Comparison of ENCODE assay signal across 8 mouse cellular contexts in genomic region chr17:35379369-35379728, GRCm38 (mm10). TPM values are rescaled to one million over a fixed set of nuclear protein-coding genes. Genes with fewer than 3 reads are reported as not detected.
DNase-seq lines count a peak whose midpoint lies in the region; ATAC-seq and TF ChIP-seq lines count a peak whose summit lies in the region.

Gene H2-Q4, plus strand, starts transcription at chr17:35379617.

- peak within 1 kb of the TSS; percentile 75 to 89 (median 88) for H3K4me3 ChIP-seq in CH12.LX (replicated peaks in 1 of 3; ENCODE audit: low read depth in 2 of 3, low read length in 2 of 3, poor library complexity in 1 of 3)
- peak within 1 kb of the TSS; percentile 55 for H3K4me3 ChIP-seq in forebrain, embryonic 13.5 days
- peak within 1 kb of the TSS; percentile 62 for H3K4me3 ChIP-seq in heart, postnatal 0 days (ENCODE audit: low read depth, low read length)
- peak within 1 kb of the TSS; percentile 55 to 56 for H3K4me3 ChIP-seq in liver, embryonic 14.5 days (ENCODE audit: insufficient read depth in 1 of 2, low read depth in 2 of 2, low read length in 2 of 2)
- H3K4me3 ChIP-seq in stomach, embryonic 15.5 days (replicated peaks): peak within 1 kb of the TSS; percentile 67

- peak; percentile 98 for TF ChIP-seq POLR2A in CH12.LX (IDR thresholded peaks at IDR 0.05; ENCODE audit: low read depth, low read length)

- dilution Hi-C loops in CH12.LX (cut with MboI; ENCODE audit: extremely low pct_ligation_motif_present, extremely low pct_unique_long_range_greater_than_20kb, low sequenced_read_pairs): no loop called here

- no peak for TF ChIP-seq RAD21 in CH12.LX (IDR thresholded peaks at IDR 0.05; ENCODE audit: low read depth, low read length)

- peaks cover 20 to 28% of the 10 kb centered on the region in 2 experiments for H3K36me3 ChIP-seq in CH12.LX (replicated peaks in 1 of 2; ENCODE audit: control insufficient read depth in 1 of 2, insufficient read depth in 1 of 2, low read length in 1 of 2)
- no peaks in the 10 kb centered on the region for H3K36me3 ChIP-seq in forebrain, embryonic 13.5 days (ENCODE audit: poor library complexity, severe bottlenecking)
- no peaks in the 10 kb centered on the region for H3K36me3 ChIP-seq in heart, postnatal 0 days (replicated peaks; ENCODE audit: control insufficient read depth, insufficient read depth, low read length)
- H3K36me3 ChIP-seq in liver, embryonic 14.5 days (replicated peaks; ENCODE audit: control insufficient read depth, insufficient read depth, low read depth): no peaks in the 10 kb centered on the region
- no peaks in the 10 kb centered on the region for H3K36me3 ChIP-seq in stomach, embryonic 15.5 days

- no peak for TF ChIP-seq CTCF in CH12.LX (conservative IDR thresholded peaks at IDR 0.05 in 1 of 2, IDR thresholded peaks at IDR 0.05 in 1 of 2; ENCODE audit: low read depth in 2 of 2, low read length in 2 of 2)
- no peak for TF ChIP-seq CTCF in heart, postnatal 0 days (IDR thresholded peaks at IDR 0.05; ENCODE audit: low read depth)
- TF ChIP-seq CTCF in liver, embryonic 14.5 days (IDR thresholded peaks at IDR 0.05; ENCODE audit: low read depth): no peak

- peak; percentile 68 for ATAC-seq in forebrain, embryonic 13.5 days
- peak; percentile 97 for ATAC-seq in heart, postnatal 0 days (ENCODE audit: insufficient read depth, low read depth)
- ATAC-seq in liver, embryonic 14.5 days (ENCODE audit: insufficient read depth): peak; percentile 74
- ATAC-seq in stomach, embryonic 15.5 days (ENCODE audit: insufficient read depth, low FRiP score, low read depth): peak; percentile 94

- H3K9ac ChIP-seq in CH12.LX (ENCODE audit: insufficient read depth, low read depth): peak within 1 kb of the TSS; percentile 94
- H3K9ac ChIP-seq in forebrain, embryonic 13.5 days: peak within 1 kb of the TSS; percentile 65
- peak within 1 kb of the TSS; percentile 57 for H3K9ac ChIP-seq in heart, postnatal 0 days (replicated peaks; ENCODE audit: low read depth, low read length)
- peak within 1 kb of the TSS; percentile 13; the same call in 1 of the 2 replicates for H3K9ac ChIP-seq in liver, embryonic 14.5 days (replicated peaks)
- peak within 1 kb of the TSS; percentile 39; the same call in 1 of the 2 replicates for H3K9ac ChIP-seq in stomach, embryonic 15.5 days

- H3K79me2 ChIP-seq in CH12.LX (replicated peaks; ENCODE audit: control insufficient read depth, extremely low read depth, insufficient read depth, poor library complexity, severe bottlenecking): peaks cover 10% of the 10 kb centered on the region

- H3K4me1 ChIP-seq in CH12.LX (ENCODE audit: control insufficient read depth in 1 of 2, insufficient read depth in 2 of 2): peaks cover 8 to 23% of the 10 kb centered on the region in 2 experiments
- peaks cover 9% of the 10 kb centered on the region for H3K4me1 ChIP-seq in forebrain, embryonic 13.5 days
- no peaks in the 10 kb centered on the region for H3K4me1 ChIP-seq in heart, postnatal 0 days (ENCODE audit: control insufficient read depth, insufficient read depth)
- H3K4me1 ChIP-seq in liver, embryonic 14.5 days (replicated peaks; ENCODE audit: control insufficient read depth in 2 of 2, insufficient read depth in 2 of 2, low read length in 1 of 2): 0 out of 4 replicates have a peak, but pooled peaks cover 0 to 3% of the 10 kb centered on the region in 2 experiments
- no peaks in the 10 kb centered on the region for H3K4me1 ChIP-seq in stomach, embryonic 15.5 days

- WGBS in forebrain, embryonic 13.5 days: under 1% methylated on average over 16 of the region's 16 CpGs
- WGBS in heart, postnatal 0 days: 0% methylated on average over 16 of the region's 16 CpGs
- 2% methylated on average over 16 of the region's 16 CpGs for WGBS in liver, embryonic 14.5 days (ENCODE audit: insufficient replicate concordance)
- WGBS in stomach, embryonic 15.5 days: under 1% methylated on average over 16 of the region's 16 CpGs

- peak; percentile 98 for DNase-seq in CH12.LX (ENCODE audit: extremely low read depth)
- peak; percentile 38 for DNase-seq in cerebellum, adult 11 months
- peak; percentile 84 for DNase-seq in heart, postnatal 0 days (ENCODE audit: low spot score)
- DNase-seq in kidney, postnatal 36 days: peak; percentile 96 to 97
- peak; percentile 41 to 46 (median 43) for DNase-seq in liver, embryonic 14.5 days (ENCODE audit: low read depth in 3 of 3, low spot score in 3 of 3)
- DNase-seq in neural tube, embryonic 10.5 days (ENCODE audit: extremely low spot score, low spot score): peak; percentile 78

- H3K9me3 ChIP-seq in CH12.LX (replicated peaks; ENCODE audit: low read length): no peaks in the 10 kb centered on the region
- no peaks in the 10 kb centered on the region for H3K9me3 ChIP-seq in forebrain, embryonic 13.5 days (replicated peaks)
- no peaks in the 10 kb centered on the region for H3K9me3 ChIP-seq in heart, postnatal 0 days (replicated peaks; ENCODE audit: control insufficient read depth, low read length)
- no peaks in the 10 kb centered on the region for H3K9me3 ChIP-seq in liver, embryonic 14.5 days (ENCODE audit: control insufficient read depth, low read length)
- H3K9me3 ChIP-seq in stomach, embryonic 15.5 days: no peaks in the 10 kb centered on the region

- no peaks in the 10 kb centered on the region for H3K27me3 ChIP-seq in CH12.LX (replicated peaks)
- 0 out of 2 replicates have a peak, but pooled peaks cover 4% of the 10 kb centered on the region for H3K27me3 ChIP-seq in forebrain, embryonic 13.5 days
- no peaks in the 10 kb centered on the region for H3K27me3 ChIP-seq in heart, postnatal 0 days (ENCODE audit: control insufficient read depth, insufficient read depth, low read length)
- peaks cover 11% of the 10 kb centered on the region for H3K27me3 ChIP-seq in liver, embryonic 14.5 days (ENCODE audit: control insufficient read depth, insufficient read depth, low read length)
- H3K27me3 ChIP-seq in stomach, embryonic 15.5 days (replicated peaks): no peaks in the 10 kb centered on the region

- peak within 1 kb of the TSS; percentile 48 for H3K27ac ChIP-seq in CH12.LX (ENCODE audit: insufficient read depth, low read depth)
- no peak within 1 kb of the TSS for H3K27ac ChIP-seq in forebrain, embryonic 13.5 days
- 0 out of 2 replicates have a peak within 1 kb of the TSS, but pooled peaks have one; percentile 7 for H3K27ac ChIP-seq in heart, postnatal 0 days (ENCODE audit: low read depth)
- H3K27ac ChIP-seq in liver, embryonic 14.5 days: no peak within 1 kb of the TSS
- H3K27ac ChIP-seq in stomach, embryonic 15.5 days: no peak within 1 kb of the TSS

- H3K4me2 ChIP-seq in CH12.LX (ENCODE audit: insufficient read depth, low read depth, poor library complexity, severe bottlenecking): peak within 1 kb of the TSS; percentile 63
- H3K4me2 ChIP-seq in forebrain, embryonic 13.5 days: peak within 1 kb of the TSS; percentile 93
- H3K4me2 ChIP-seq in heart, postnatal 0 days (ENCODE audit: low read depth, low read length): peak within 1 kb of the TSS; percentile 87
- peak within 1 kb of the TSS; percentile 68 for H3K4me2 ChIP-seq in liver, embryonic 14.5 days (ENCODE audit: low read depth)
- H3K4me2 ChIP-seq in stomach, embryonic 15.5 days: peak within 1 kb of the TSS; percentile 100

- in situ Hi-C loops in CH12.LX (cut with MboI; ENCODE audit: low pct_ligation_motif_present, low pct_unique_long_range_greater_than_20kb, low sequenced_read_pairs): no loop called here

- peak; percentile 77 for TF ChIP-seq EP300 in CH12.LX (IDR thresholded peaks at IDR 0.05; ENCODE audit: low read length)
- TF ChIP-seq EP300 in heart, postnatal 0 days (IDR thresholded peaks at IDR 0.05; ENCODE audit: low read depth): no peak
- no peak for TF ChIP-seq EP300 in liver, embryonic 14.5 days (IDR thresholded peaks at IDR 0.05; ENCODE audit: low read depth)

TF ChIP-seq in CH12.LX, 34 proteins besides CTCF, POLR2A, EP300 and RAD21 (continues in another document):
- TF ChIP-seq KAT2A (IDR thresholded peaks at IDR 0.05; ENCODE audit: insufficient replicate concordance, low read length) (no peak), UBTF (IDR thresholded peaks at IDR 0.05; ENCODE audit: low read depth, low read length) (no peak), TCF12 (IDR thresholded peaks at IDR 0.05; ENCODE audit: low read depth, low read length) (peak; percentile 78; the same call in 1 of the 2 replicates), SMC3 (IDR thresholded peaks at IDR 0.05; ENCODE audit: low read depth, low read length) (no peak), ETS1 (conservative IDR thresholded peaks at IDR 0.05; ENCODE audit: low read depth, low read length) (peak; percentile 76), ZKSCAN1 (IDR thresholded peaks at IDR 0.05; ENCODE audit: borderline replicate concordance, low read depth, low read length) (no peak), POLR2AphosphoS2 (IDR thresholded peaks at IDR 0.05; ENCODE audit: low read depth, low read length) (peak; percentile 95), ZC3H11A (IDR thresholded peaks at IDR 0.05; ENCODE audit: low read depth, low read length) (no peak), MAZ (IDR thresholded peaks at IDR 0.05; ENCODE audit: low read depth, low read length) (no peak), MXI1 (IDR thresholded peaks at IDR 0.05; ENCODE audit: low read depth, low read length) (no peak), HCFC1 (IDR thresholded peaks at IDR 0.05; ENCODE audit: low read depth, low read length) (no peak), MYC (IDR thresholded peaks at IDR 0.05; ENCODE audit: low read depth, low read length) (peak; percentile 74), JUN (IDR thresholded peaks at IDR 0.05; ENCODE audit: insufficient read depth, low read depth, low read length) (0 out of 2 replicates have a peak, but pooled peaks have one; percentile 15), TBP (conservative IDR thresholded peaks at IDR 0.05; ENCODE audit: low read depth, low read length) (peak; percentile 97), ZNF384 (IDR thresholded peaks at IDR 0.05; ENCODE audit: low read depth, low read length) (no peak), NRF1 (IDR thresholded peaks at IDR 0.05; ENCODE audit: low read depth, low read length) (peak; percentile 44; the same call in 1 of the 2 replicates), MAX (IDR thresholded peaks at IDR 0.05; ENCODE audit: low read length) (no peak), RCOR1 (conservative IDR thresholded peaks at IDR 0.05; ENCODE audit: low read depth, low read length) (no peak), USF2 (conservative IDR thresholded peaks at IDR 0.05; ENCODE audit: low read depth, low read length) (no peak)

RNA-seq across cellular contexts. Expression of gene H2-Q4, which starts in this region (rescaled TPM):
- total RNA-seq in CH12.LX (2012; rRNA removed): 127 and 165 TPM in 2 replicates
- total RNA-seq in CH12.LX (2014; rRNA removed): 116 and 128 TPM in 2 replicates
- 157 and 181 TPM in 2 replicates for polyA plus RNA-seq in CH12.LX (2012; ENCODE audit: insufficient read length, low read depth)
- 0.89 and 1.2 TPM in 2 replicates for polyA plus RNA-seq in forebrain, embryonic 13.5 days (2015; fragmentation: Nextera tagmentation; extraction: Ambion mirVana)
- total RNA-seq in heart, postnatal 0 days (2014; rRNA removed; ENCODE audit: low replicate concordance): 6.9 and 19.7 TPM in 2 replicates
- polyA plus RNA-seq in heart, postnatal 0 days (2015; fragmentation: Nextera tagmentation; extraction: Ambion mirVana): 2.2 and 2.8 TPM in 2 replicates
- 5.4 TPM in 2 replicates for polyA plus RNA-seq in liver, embryonic 14.5 days (2012; rRNA removed)
- 1.2 and 1.3 TPM in 2 replicates for polyA plus RNA-seq in liver, embryonic 14.5 days (2014; fragmentation: Nextera tagmentation; extraction: Ambion mirVana)
- 4.8 and 4.9 TPM in 2 replicates for polyA plus RNA-seq in stomach, embryonic 15.5 days (2015; fragmentation: Nextera tagmentation; extraction: Ambion mirVana)

Comparison
In these comparisons a context has a peak if more than half of its experiments do, and no peak if none do; other contexts are left out.
1. RNA of gene H2-Q4 (polyA plus RNA-seq): 157 to 181 TPM in CH12.LX; 1.2 to 5.4 TPM in liver, embryonic 14.5 days, 4.8 to 4.9 TPM in stomach, embryonic 15.5 days, 2.2 to 2.8 TPM in heart, postnatal 0 days and 0.89 to 1.2 TPM in forebrain, embryonic 13.5 days; every median in the first group is over 10 times any median in the second.
2. DNase-seq: peak in every context shown above with its lines; median percentile 98 in CH12.LX; 96 in kidney, postnatal 36 days; 84 in heart, postnatal 0 days; 78 in neural tube, embryonic 10.5 days; 43 in liver, embryonic 14.5 days; 38 in cerebellum, adult 11 months.
3. H3K27ac ChIP-seq: peak in CH12.LX (single experiment) and heart, postnatal 0 days (single experiment); none in forebrain, embryonic 13.5 days (single experiment), liver, embryonic 14.5 days (single experiment) and stomach, embryonic 15.5 days (single experiment).
4. H3K9ac ChIP-seq: peak in every context shown above with its lines; median percentile 94 in CH12.LX; 65 in forebrain, embryonic 13.5 days; 57 in heart, postnatal 0 days; 39 in stomach, embryonic 15.5 days; 13 in liver, embryonic 14.5 days.
5. Peak in every context shown above with its lines, with median percentiles within 50 percentile points of each other: H3K4me2 ChIP-seq, H3K4me3 ChIP-seq and ATAC-seq.